Mouse (Mus musculus) stomach, embryonic 16.5 days (tissue): Measurements from ENCODE around the gene Vmn1r172. TPM values are rescaled to one million over a fixed set of nuclear protein-coding genes. Genes with fewer than 3 reads are reported as not detected.
"Not testable (repeated sequence)": the region's sequence is repeated elsewhere in the genome, so short reads cannot be mapped to it uniquely, and the experiment has no call there.

Source experiments
- ATAC-seq: fragments of 200-750 bp; cut with Nextera tagmentation; 2 replicates; pipeline ENCODE4 v1.8.0; 2017; ENCODE audit warnings: moderate number of reproducible peaks, moderate TSS enrichment; ENCODE audit not compliant: insufficient read depth, low FRiP score
- H3K27ac ChIP-seq: fragments of 300-500 bp; sonication (generic); 2 replicates; pipeline ENCODE4 v1.5.1; 2014; ENCODE audit warnings: low read length
- H3K27me3 ChIP-seq: fragments of 300-500 bp; sonication (generic); 2 replicates; pipeline ENCODE4 v1.6.1; 2014; ENCODE audit warnings: low read length, control low read depth, mixed read lengths; ENCODE audit not compliant: control insufficient read depth, insufficient read depth
- H3K36me3 ChIP-seq: fragments of 300-500 bp; sonication (generic); 2 replicates; pipeline ENCODE4 v1.6.1; 2014; ENCODE audit warnings: low read length; ENCODE audit not compliant: control insufficient read depth, insufficient read depth
- H3K4me1 ChIP-seq: fragments of 300-500 bp; sonication (generic); 2 replicates; pipeline ENCODE4 v1.6.1; 2014; ENCODE audit warnings: low read length, control low read depth, mixed read lengths; ENCODE audit not compliant: control insufficient read depth, insufficient read depth
- H3K4me2 ChIP-seq: fragments of 300-500 bp; sonication (generic); 2 replicates; pipeline ENCODE4 v1.6.1; 2014; ENCODE audit warnings: low read depth, low read length, mixed read lengths
- H3K4me3 ChIP-seq: fragments of 300-500 bp; sonication (generic); replicated peaks from 2 replicates; pipeline ENCODE4 v1.5.1; 2014; ENCODE audit warnings: mild to moderate bottlenecking, low read length
- H3K9ac ChIP-seq: fragments of 300-500 bp; sonication (generic); 2 replicates; pipeline ENCODE4 v1.6.1; 2014; ENCODE audit warnings: low read length
- H3K9me3 ChIP-seq: fragments of 300-500 bp; sonication (generic); replicated peaks from 2 replicates; pipeline ENCODE4 v1.6.1; 2016; ENCODE audit warnings: low read length, control low read depth; ENCODE audit not compliant: control insufficient read depth
- WGBS: fragments of 180-500 bp; shearing (Covaris S2); extraction: QIAGEN DNeasy Blood & Tissue Kit; methylation state at CpG from one replicate; pipeline ENCODE4 v1.1.7; 2014; 5-methylcytosine and 5-hydroxymethylcytosine counted together
- polyA plus RNA-seq: library from polyadenylated mRNA; unstranded; fragments of >200 nt; fragmentation: Nextera tagmentation; extraction: Ambion mirVana; gene quantifications from 2 replicates; pipeline ENCODE4 v1.2.1, GENCODE M21; 2015

The Vmn1r172 gene
- polyA plus RNA-seq = not detected in 2 replicates

DNA sequence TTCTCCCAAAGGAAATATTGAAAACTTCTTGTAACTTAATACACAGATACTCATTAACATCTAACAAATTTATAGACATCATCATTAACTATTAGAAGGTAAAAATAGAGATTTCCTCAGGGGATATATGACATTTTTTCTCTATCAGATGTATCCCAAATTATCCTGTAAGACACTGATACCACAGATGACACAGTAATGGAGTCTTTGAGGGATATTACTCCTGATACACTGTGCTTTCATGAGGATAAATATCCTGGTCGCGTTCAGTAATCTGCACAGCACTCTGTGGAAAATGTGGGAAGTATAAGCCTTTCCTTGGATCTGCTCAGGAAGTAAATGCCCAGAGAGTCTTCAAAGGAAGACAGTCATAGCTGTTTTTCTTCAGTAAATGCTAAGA, at the start of gene Vmn1r172:
Vmn1r172 (plus strand) TSS at position 301 of the 400 bp plus-strand sequence.
- WGBS = 71% methylated on average over 2 of the region's 2 CpGs
- H3K36me3 ChIP-seq = no peaks in the 10 kb centered on the region
- ATAC-seq = no peak
- H3K4me1 ChIP-seq = no peaks in the 10 kb centered on the region
- no peak within 1 kb of the TSS for H3K9ac ChIP-seq
- H3K4me3 ChIP-seq = no peak within 1 kb of the TSS
- H3K4me2 ChIP-seq = no peak within 1 kb of the TSS
- no peaks in the 10 kb centered on the region for H3K27me3 ChIP-seq
- no peaks in the 10 kb centered on the region for H3K9me3 ChIP-seq
- no peak within 1 kb of the TSS for H3K27ac ChIP-seq

DNA sequence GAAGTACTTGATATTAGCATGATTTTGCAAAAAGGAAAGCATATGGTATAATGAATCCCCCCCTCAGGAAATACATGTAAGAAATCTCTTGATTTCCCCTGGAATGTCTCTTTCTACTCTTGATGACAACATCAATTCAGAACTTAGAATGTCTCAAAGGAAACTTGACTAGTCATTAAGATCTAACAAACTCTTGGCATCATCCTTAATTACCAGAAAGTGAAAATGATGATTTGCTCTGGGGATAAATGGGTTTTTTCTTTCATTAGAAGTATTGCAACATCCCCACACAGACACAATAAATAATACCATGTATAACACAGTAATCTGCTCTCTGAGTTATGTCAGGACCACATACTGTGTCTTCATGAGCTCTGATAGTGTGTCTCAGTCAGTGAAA, 27.7 kb upstream of the Vmn1r172 start, which contains the start of gene Vmn1r171:
Vmn1r171 (plus strand) TSS at position 301 of the 400 bp plus-strand sequence.
- no peaks in the 10 kb centered on the region for H3K9me3 ChIP-seq

DNA sequence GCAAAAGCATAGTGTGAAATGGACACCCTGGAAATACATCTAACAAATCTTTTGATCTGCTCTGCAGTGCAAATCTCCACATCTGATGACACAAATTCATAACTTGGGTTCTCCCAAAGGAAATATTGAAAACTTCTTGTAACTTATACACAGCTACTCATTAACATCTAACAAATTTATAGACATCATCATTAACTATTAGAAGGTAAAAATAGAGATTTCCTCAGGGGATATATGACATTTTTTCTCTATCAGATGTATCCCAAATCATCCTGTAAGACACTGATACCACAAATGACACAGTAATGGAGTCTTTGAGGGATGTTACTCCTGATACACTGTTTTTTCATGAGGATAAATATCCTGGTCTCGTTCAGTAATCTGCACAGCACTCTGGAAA, 42.3 kb downstream of the Vmn1r172 start, which contains the start of gene Vmn1r173:
Vmn1r173 (plus strand) TSS at position 301 of the 400 bp plus-strand sequence.
- H3K4me2 ChIP-seq, H3K9ac ChIP-seq, H3K4me3 ChIP-seq, ATAC-seq, H3K27ac ChIP-seq, H3K4me1 ChIP-seq, H3K9me3 ChIP-seq, H3K27me3 ChIP-seq, H3K36me3 ChIP-seq: not testable (repeated sequence)
- 45% methylated on average over 1 of the region's 1 CpGs for WGBS

More for the DNA sequence above, 27.7 kb upstream of the Vmn1r172 start, which contains the start of gene Vmn1r171:
- Histone ChIP-seq H3K4me3 (no peak within 1 kb of the TSS), H3K36me3 (no peaks in the 10 kb centered on the region), H3K4me2 (no peak within 1 kb of the TSS), H3K27me3 (no peaks in the 10 kb centered on the region), H3K4me1 (no peaks in the 10 kb centered on the region), H3K27ac (no peak within 1 kb of the TSS), H3K9ac (no peak within 1 kb of the TSS)
- ATAC-seq = no peak

Other genes with a start within 250 kb of the Vmn1r172 start
- not detected in 2 replicates for gene Vmn1r167, start 151.1 kb upstream of the Vmn1r172 start, polyA plus RNA-seq
- gene Vmn1r168, start 118.6 kb upstream of the Vmn1r172 start, polyA plus RNA-seq = not detected in 2 replicates
- gene Vmn1r169, start 82.8 kb upstream of the Vmn1r172 start, polyA plus RNA-seq = not detected in 2 replicates
- gene Vmn1r170, start 52.1 kb upstream of the Vmn1r172 start, polyA plus RNA-seq = not detected in 2 replicates
- gene Vmn1r171, start 27.6 kb upstream of the Vmn1r172 start, polyA plus RNA-seq = not detected in 2 replicates
- not detected in 2 replicates for gene Vmn1r173, start 42.4 kb downstream of the Vmn1r172 start, polyA plus RNA-seq
- not detected in 2 replicates for gene Vmn1r174, start 94.0 kb downstream of the Vmn1r172 start, polyA plus RNA-seq
- not detected in 2 replicates for gene Vmn1r175, start 152.3 kb downstream of the Vmn1r172 start, polyA plus RNA-seq
- not detected in 2 replicates for gene Vmn1r176, start 179.1 kb downstream of the Vmn1r172 start, polyA plus RNA-seq
- gene Vmn1r177, start 208.1 kb downstream of the Vmn1r172 start, polyA plus RNA-seq = not detected in 2 replicates
- gene Vmn1r178, start 233.7 kb downstream of the Vmn1r172 start, polyA plus RNA-seq = not detected in 2 replicates